Mouse (Mus musculus): Measurements from ENCODE around the gene Aqp5.

- no peak for TF ChIP-seq GATA1 (IDR thresholded peaks at IDR 0.05; ENCODE audit: low read length)
- TF ChIP-seq TAL1 (IDR thresholded peaks at IDR 0.05; ENCODE audit: low read length), result no peak
Observed at GRCm38 (mm10) chr15:99589704-99590103, 878 bp upstream of the Aqp5 start.

Data from erythroblast, embryonic 14.5 days (primary cell).